Mouse (Mus musculus) cerebellum, adult 9-11 months (tissue): Measurements from ENCODE around the gene Zfp319.

Source experiments
- DNase-seq: peaks from one replicate; pipeline ENCODE4 v3.0.0; 2022

Zfp319 gene

DNA sequence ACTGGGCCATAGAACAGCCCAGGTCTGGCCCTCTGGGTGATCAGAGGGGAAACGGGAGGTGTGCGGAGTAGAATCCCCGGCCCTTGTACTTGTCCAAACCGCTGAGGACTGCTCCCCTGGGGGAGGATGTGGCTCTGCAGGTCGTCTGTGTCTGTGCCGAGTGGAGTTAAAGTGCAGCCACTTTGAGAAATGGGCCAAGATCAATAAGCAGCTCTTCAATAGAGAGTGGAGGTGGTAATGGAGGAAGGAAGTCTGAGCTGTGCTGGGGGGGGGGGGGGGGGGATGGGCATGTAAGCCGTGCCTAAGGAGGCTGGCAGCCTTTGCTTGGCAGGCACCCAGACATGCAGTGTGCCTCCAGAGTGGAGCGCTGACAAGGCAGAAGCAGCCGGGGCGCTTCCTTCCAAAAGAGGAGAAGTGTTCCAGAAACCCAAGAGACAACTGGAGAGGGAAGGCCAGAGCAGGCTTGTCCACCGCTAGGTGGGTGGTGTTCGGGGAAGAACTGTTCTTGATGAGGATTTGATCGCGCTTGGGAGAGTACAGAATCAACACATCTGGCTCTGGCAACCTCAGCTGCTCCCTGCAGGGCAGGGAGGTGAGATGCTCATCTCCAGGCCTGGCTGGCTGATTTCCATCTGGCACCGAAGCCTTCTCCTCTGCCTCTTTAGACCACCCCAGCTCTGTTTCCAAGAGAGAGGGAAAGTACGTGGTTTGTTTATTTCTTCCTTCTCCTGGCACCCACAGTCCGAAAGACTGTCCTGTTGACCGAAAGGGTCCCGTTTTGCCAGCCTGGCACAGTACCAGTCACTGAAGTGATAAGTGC, 17.3 kb upstream of the Zfp319 start:
- DNase-seq, result peak; percentile 38

DNA sequence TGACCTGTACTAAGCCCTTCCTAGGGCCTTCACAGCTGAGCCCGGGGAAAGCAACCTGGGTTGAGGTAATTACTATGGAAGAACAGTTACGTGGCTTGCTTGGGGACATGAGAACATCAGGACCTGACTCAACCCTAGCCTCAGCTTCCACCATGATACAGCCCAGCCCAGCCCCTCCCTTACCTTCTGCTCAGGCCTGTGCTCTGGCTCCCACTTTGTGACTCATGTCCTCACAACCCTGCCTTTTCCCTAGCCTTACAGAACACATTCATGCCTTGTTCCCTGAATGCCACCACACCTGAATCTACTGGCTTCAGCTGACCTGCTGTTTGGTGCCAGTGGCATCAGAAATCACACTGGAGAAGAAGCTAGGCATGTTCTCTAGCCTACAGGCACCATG, 16.6 kb upstream of the Zfp319 start:
- DNase-seq, result no peak

DNA sequence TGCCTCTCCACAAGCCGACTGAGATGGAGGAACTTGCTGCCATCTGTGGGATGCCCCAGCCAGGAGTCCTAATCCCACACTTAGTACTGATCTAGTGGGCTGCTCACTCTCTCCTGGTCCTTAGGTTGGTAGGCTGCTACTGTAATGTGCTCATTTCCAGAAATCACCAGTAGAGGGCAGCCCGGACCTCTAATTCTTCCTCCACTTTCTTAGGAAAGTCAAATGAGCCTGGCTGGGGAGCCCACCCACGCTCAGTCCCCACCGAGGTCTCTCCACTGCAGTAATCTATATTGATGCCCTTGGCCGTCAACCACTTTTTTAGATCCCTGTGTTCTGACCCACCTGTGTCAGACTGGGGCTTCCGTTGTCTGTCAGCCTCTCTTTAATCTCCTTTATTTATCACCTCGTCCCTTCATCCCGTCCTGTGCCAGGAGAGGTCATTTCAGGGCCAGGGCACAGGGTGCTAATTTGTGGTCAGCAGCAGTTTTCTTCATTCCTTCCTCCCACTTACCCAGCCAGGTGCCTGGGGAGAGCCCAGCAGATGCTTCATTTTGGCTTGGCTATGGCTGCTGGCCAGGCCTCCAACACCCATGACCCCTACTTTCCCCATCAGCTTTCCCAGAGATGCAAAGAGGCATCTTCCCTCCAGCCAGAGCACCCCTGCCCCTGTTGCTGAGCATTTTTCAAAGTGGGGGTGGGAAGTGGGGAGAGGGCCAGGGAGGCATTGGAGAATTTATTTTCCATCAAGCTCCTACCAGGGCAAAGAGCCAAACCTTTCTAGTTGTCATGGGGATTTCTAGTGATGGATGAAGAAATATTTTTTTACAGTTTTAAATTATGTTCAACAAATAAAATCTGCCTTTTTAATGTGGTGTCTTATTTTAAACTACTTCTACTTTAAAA, 15.1 kb upstream of the Zfp319 start:
- DNase-seq, result no peak

DNA sequence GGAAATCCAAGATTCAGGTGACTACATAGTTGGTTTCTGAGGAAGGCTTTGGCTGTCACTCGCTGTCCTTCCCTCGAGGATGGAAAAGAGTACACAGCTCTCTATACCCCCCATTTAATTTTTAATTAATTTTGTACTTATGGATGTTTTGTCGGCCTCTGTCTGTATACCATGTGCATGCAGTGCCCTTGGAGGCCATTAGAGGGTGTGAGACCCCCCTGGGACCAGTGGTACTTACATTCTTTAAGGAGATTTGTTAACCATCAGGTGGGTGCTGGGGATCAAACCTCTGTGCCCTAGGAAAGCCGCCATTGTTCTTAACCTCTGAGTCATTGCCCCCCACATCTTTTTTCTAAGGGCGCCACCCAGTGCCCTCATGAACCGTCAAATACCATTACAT, 12.9 kb upstream of the Zfp319 start:
- no peak for DNase-seq

DNA sequence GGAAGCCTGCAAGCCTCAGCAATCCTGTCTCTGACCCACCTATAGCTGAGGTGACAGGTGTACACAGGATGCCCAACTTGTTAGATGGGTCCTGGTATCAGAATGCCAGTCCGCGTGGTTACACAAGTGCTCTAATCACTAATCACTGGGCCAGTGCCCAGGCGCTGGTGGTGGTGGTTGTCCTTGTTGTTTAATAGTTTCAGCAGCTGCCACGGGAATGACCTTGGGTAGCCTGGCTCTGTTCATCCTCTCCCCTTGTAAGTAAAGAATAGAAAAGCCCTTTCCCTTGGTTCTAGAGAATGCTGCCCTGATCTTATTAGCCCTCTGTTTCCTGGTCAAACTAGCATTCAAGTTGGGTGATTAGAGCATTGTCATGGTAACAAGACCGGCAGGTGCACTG, 10.0 kb upstream of the Zfp319 start:
- DNase-seq, result no peak

DNA sequence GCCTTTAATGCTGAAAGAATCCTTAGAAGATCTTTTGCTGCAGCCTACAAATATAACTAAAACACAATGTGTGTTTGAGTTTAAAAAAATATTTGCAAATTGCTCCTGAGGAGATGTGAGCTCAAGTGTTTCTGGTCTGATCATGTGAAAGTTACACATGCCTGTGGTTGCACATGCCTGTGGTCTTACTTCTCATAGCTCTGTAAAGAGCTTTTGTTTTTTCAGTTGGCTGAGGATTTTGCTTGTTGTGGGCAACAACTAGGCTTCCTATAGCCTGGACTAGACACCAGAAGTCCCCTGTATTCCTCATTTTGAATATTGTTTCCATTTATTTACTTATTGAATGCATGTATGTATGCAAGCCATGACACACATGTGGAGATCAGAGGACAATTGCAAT, 4.6 kb upstream of the Zfp319 start:
- no peak for DNase-seq

DNA sequence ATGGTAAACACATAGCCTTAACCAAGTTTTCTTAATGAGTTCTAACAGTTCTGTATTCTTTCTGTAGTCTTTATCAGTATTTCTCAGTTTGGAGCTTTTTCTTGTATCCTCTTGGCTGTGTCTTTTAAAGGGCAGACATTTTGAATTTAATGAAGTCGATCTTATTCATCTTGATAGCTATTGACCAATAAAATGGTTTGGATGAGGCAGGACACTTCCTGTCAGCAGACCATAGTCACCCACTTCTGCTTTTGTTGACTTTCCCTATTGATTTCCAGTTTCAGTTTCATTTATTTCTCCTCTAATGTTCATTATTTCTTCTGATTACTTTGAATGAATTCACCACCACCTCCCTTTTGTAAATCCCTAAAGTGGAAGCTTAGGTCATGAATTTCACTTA, 4.0 kb upstream of the Zfp319 start:
- no peak for DNase-seq

DNA sequence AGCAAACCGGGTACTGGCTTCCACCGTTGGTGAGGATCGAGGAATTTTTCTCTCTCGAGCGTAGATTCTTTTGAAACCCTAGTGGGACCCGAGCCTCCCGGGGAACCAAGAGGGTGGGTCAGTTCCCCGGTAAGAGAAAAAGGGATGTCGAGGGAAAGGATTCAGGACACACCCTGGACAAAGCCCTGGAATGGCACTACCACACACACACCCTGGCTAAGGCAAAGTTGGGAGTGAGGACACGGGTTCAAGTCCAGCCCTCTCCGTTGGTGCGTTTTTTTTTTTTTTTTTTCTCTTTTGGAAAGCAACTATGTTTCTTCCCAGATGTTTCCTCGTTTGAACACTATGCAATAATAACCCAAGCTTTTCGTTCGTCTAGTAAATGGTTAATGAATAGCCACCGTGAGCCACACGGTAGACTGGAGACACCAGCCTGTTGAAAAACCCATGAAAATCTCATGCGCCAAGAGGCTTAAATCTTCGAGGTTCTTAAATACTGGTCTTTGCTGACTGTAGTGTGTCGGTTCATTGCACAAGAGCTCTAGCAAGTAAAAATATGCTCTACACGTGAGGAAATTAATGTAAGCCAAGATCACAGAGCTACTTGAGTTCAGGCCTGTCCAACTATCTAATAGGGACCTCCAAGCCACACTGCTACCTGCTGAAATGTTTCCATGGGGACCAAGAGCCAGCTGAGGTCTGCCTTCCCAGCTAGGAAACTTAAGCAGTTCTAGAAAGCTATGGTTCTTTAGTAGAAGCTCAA, 868 bp upstream of the Zfp319 start:
- no peak for DNase-seq

DNA sequence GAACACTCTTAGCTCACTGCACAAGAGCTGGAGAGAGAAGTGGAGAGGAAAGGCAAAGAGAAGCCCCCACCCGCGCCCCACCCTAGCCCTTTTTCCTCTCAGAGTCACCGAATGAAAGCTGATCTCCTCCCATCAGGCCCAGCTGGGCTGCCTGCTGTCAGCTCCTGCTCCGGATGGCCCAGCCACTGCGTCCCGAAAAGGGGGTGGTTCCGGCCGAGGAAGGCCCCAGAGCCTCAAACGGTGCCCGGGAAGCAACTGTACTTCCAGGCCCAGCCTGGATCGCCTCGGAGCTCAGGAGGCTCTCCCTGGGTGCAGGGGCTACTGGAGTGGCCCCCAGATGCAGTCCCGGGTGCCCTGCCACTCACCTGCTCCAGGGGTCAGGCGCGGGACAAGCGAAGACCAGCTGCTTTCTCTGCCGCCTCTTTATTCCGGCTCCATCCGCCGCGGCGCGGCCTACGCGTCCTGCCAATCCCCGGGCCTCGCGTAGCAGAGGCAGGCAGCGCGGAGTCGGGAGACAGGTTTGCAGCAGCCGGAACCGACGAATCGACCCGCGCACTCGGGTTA, 512 bp downstream of the Zfp319 start:
- DNase-seq, result no peak

DNA sequence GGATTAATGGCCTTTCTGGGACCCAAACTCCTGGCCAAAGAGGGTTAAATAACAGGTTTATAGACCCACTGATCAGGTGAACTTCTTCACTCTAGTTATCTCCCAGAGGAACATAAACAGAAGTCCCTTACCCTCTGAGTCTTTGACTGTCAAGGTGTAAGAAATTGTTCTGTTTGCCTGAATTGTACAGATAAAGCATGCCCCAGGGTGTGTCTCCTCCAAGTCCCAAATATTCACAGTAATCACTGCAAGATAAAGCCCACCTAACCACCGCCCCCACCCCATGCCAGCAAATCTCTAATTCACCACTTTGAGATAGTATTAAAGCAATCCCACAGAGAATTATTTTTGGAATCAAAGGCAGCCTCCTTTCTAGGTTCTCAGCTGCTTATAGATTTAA, 1.4 kb downstream of the Zfp319 start:
- DNase-seq, result no peak

DNA sequence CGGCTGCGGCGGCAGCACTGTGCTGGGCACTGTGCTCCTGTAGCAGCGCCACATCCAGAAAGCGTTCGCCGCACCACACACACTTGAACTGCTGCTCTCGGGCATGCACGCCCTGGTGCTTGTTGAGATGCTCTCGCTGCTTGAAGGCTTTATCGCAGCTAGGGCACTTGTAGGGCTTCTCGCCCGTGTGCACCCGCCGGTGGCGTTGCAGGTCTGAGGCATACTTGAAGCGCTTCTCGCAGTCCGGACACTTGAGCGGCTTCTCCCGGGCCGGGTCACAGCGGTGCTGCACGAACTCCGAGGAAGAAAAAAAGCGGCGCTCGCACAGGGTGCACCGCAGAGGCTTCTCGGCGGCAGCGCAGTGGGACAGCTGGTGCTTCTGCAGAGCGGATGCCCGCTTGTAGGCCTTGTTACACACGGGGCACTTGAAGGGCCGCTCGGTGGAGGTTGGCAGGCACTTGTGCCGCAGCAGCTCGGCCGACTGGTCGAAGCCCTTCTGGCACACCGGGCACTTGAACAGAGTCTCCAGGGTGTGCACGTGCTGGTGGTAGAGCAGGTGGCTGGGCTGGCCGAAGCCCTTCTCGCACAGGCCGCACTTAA, 3.8 kb downstream of the Zfp319 start:
- no peak for DNase-seq

DNA sequence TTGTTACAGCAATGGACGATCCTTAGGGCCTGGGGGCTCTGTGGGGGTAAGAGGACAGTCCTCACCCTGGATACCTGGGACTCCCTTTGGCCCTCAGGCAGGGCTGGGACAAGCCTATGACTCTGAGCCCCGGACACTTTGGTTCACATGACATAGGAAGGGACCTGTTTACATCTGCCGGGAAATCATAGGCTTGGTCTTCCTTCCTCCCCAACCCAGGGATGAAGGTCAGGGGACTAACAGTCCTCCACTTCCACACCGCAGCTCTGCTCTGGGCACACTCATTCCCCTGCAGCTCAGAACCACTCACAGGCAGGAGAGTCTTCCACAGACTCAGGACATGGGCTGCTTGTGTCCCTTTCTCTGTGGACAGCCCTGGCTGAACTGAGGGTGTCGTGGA, 4.9 kb downstream of the Zfp319 start:
- no peak for DNase-seq

DNA sequence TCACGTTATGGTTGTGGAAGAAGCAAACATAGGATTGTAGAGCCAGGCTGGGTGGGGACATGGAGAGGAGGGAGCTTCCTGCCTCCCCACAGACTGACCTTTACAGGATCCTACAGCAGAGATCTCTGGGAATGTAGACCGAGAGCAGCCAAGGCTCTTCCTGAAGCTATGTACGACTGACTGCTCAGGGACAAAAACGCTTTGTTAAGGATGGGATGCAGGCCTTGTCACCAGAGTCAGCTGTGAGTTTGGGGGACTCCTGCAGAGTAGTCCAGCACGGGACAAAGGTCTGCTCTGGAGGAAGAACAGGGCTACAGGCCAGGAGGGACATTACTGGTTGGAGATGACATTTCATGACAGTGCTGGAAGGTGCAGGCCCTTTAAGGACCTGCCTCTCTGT, 7.1 kb downstream of the Zfp319 start:
- DNase-seq, result no peak

DNA sequence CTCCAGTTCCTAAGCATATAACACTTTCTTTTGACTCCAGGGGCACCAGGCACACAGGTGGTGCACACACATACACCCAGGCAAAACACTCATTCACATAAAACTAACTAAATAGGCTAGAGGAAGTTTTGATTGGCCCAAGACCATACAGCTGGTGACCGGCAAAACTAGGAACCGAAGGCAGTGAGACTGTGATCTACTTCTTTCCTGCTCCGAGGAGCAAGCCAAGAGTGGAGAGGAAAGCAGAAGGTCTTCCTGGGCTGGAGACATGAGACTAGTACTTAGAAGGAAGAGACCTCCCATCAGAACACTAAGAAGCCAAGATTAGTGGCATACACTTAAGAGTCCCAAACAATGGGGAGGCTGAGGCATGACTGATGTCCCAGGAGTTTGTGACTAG, 8.5 kb downstream of the Zfp319 start:
- no peak for DNase-seq

DNA sequence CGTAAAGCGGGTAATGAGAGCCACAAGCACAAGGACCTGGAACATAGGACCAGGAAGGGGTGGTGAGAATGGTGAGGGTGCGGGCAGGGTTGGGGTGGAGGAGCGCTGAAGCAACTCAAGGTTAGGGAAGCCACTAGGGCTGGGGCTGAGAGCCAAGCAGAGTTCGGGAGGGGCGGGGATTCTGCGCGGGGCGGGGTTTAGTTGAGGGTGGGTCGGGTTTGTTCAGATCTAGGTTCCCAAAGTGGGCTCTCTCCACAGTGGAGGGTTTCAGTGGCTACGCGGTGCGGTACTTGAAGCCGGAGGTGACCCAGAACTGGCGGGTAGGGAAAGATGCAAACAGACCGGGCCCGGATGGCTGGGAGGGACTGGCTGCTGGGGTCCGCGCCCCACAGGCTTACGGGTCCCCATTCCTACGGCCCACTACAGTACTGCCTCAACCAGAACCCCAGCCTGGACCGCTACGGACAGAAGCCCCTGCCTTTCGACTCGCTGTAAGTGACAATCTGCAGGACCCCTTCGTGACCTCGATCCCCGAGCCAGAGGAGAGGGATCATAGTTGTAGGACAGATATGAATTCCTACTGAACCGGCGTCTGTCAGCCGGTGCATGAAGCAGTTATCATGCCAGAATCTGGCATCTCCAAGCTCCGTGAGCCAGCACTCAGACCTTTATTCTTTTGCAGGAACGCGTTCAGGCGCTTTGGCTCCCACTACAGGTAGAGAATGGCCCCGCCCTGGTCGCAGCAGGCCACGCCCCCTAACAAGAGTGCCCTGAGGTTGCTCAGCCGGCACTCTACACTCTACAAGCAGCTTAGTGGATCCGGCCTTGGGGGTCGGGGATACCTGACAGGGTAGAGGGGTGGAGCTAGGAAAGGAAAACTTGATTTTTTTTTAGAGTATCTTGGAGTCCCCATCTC, 11.3 kb downstream of the Zfp319 start:
- peak; percentile 51 for DNase-seq

DNA sequence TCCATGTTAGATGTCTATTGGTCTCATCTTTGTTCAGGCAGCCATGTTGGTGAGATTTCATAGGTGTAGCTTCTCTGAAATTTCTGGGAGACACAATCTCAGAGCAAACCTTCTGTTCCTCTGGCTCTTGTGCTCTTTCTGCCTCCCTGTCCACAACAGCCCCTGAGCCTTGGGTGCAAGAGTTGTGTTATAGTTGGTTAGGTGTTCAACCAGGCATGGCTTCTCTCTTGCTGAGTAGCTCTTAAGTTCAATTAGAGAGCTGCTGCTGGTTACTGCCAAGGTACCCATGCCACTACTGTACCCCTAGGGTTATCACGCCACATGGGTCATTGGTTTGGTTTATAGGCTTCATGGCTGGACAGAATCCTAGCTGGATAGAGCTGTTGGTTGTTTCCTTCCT, 16.4 kb downstream of the Zfp319 start:
- DNase-seq, result no peak

DNA sequence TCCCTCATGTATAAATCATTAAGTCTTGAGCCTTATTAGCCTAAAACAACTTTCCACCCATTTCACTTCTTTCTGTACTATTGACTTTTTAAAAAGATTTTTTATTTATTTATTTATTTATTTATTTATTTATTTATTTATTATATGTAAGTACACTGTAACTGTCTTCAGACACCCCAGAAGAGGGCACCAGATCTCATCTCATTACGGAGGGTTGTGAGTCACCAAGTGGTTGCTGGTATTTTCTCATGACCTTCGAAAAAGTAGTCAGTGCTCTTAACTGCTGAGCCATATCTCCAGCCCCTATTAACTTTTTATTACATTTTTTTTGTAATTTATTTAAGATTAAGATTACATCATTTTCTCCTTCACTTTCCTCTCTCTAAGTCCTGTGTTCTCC, 17.0 kb downstream of the Zfp319 start:
- no peak for DNase-seq

DNA sequence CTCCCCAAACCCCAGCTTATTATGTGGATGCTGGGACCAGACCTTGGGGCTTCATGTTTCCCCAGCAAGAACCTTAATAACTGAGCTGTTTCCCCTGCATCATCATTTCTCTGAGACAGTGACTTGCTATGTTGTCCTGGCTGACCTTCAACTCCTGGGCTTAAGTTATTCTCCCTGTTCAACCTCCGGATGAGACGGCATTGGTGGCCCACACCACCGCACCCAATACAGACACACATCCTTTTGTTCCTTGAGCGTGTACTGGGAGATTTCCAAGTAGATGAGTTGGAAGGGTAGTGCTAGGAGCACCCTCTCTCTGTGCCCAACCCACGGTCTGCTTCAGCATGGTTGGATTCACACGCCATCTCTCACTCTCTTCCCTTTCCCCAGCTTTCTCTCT, 17.9 kb downstream of the Zfp319 start:
- DNase-seq, result no peak

DNA sequence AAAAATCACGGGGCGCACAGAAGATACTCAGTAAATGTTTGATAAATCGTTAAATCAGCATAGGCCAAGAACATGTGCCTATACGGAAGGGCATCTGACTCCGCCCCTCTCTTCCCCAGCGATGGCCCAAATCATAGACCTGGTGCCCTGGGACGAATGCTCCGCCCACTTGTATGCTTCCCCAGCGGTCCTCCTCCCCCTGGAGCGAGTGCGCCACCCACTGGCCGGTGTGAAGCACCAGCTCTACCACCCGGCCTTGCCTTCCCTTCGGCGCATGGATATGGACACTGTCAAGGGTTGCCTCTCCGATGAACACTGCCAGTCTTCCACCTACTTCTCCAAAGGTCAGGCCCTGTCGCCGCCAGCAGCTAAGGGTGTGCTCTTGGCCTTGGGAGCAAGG, 18.9 kb downstream of the Zfp319 start:
- no peak for DNase-seq

DNA sequence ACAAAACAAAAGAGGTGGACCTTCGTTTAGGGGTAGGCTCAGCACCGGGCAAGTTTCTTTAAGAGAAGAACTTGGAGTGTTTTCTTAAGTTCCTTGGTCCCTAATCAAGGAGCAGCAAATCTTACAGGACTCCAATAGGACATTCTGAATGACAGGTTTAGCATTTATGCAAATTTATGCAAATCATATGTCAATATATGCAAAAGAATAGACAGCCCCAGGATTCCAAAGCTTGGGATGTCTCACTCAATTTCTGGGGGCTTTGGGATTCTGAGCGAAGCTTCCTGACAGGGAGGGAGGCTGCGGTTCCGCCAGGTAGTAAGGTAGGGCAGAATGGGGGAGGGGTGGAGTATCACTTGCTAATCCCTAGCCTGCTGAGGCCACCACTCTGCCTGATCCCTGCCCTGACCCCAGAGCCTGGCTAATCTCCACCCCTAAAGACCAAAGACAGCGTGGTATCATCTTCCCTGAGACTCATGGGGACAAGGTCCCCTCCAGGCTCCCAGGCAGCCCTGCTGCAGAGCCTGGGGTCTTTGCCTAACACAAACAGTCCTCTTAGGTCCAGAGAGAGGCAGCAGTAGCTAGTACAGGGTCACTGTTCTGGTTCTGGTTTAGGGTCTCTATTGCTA, 21.3 kb downstream of the Zfp319 start, which contains the start of gene Tepp:
Gene Tepp (plus strand): TSS at position 225 of the 629 bp plus-strand sequence.
- DNase-seq, result no peak

DNA sequence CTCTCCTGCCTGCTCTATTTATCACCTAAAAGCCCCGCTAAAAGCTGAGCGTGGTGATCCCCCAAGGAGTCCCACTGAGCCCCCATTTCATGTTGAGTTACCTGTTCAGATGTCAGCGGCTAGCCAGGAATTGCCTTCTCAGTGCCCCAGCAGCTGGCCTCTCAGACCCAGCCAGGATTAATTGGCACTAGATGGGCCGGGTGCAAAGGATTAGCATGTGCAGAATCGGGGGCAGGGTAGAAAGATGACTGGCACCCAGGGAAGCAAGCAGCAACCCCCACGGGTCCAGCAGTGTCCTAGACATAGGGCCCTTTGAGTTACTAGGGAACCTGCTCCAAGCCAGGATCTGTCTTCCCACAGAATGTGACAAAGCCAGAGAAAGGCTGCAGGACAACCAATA, 25.3 kb downstream of the Zfp319 start, which contains the start of gene Cngb1:
Gene Cngb1 (minus strand): TSS at position 155 of the 400 bp plus-strand sequence.
- no peak for DNase-seq
